Mouse (Mus musculus) myocyte (in vitro differentiated cells): ENCODE measurements around the gene Hoxc6. TPM values are rescaled to one million over a fixed set of nuclear protein-coding genes. Genes with fewer than 3 reads are reported as not detected.

Source experiments
- H3K27me3 ChIP-seq: one replicate; pipeline ENCODE4 v1.6.1; 2011; ENCODE audit not compliant: control insufficient read depth, insufficient read depth, insufficient read length
- H3K36me3 ChIP-seq: one replicate; pipeline ENCODE4 v1.6.1; 2011; ENCODE audit not compliant: control insufficient read depth, insufficient read depth
- H3K4me2 ChIP-seq: one replicate; pipeline ENCODE4 v1.6.1; 2011; ENCODE audit warnings: low read depth, control low read depth
- H3K4me3 ChIP-seq: one replicate; pipeline ENCODE4 v1.5.1; 2011; ENCODE audit warnings: mild to moderate bottlenecking, control low read depth, moderate library complexity
- H3K79me2 ChIP-seq: one replicate; pipeline ENCODE4 v1.6.1; 2011; ENCODE audit not compliant: control insufficient read depth, insufficient read depth
- H3ac ChIP-seq: one replicate; pipeline ENCODE4 v1.6.1; 2011; ENCODE audit not compliant: control insufficient read depth, insufficient read length
- CEBPB ChIP-seq: IDR thresholded peaks from 2 replicates; pipeline ENCODE4 v1.6.1; 2011; ENCODE audit warnings: mild to moderate bottlenecking, moderate library complexity; ENCODE audit not compliant: poor library complexity, insufficient read depth, severe bottlenecking
- E2F4 ChIP-seq: IDR thresholded peaks from one replicate; pipeline ENCODE4 v1.6.1; 2011; ENCODE audit warnings: mild to moderate bottlenecking, control low read depth, moderate library complexity; ENCODE audit not compliant: insufficient read depth
- MAX ChIP-seq: IDR thresholded peaks from one replicate; pipeline ENCODE4 v1.6.1; 2011; ENCODE audit warnings: low read depth, mild to moderate bottlenecking, control low read depth
- MYOD1 ChIP-seq, 3 experiments: IDR thresholded peaks; one replicate each; pipeline ENCODE4 v1.6.1; 2011; ENCODE audit warnings: control low read depth in 2 of 3, low read depth in 2 of 3, mild to moderate bottlenecking in 2 of 3, moderate library complexity in 1 of 3; ENCODE audit not compliant: insufficient read length in 2 of 3, control insufficient read depth in 1 of 3
- MYOG ChIP-seq, 3 experiments: IDR thresholded peaks; one replicate each; pipeline ENCODE4 v1.6.1; 2011; ENCODE audit warnings: control low read depth in 2 of 3, low read depth in 2 of 3, mild to moderate bottlenecking in 2 of 3; ENCODE audit not compliant: insufficient read length in 2 of 3, control insufficient read depth in 1 of 3, insufficient read depth in 1 of 3
- POLR2A ChIP-seq: IDR thresholded peaks from one replicate; pipeline ENCODE4 v1.6.1; 2011; ENCODE audit warnings: low read depth, mild to moderate bottlenecking, control low read depth, moderate library complexity; ENCODE audit not compliant: insufficient read length
- POLR2AphosphoS2 ChIP-seq: IDR thresholded peaks from one replicate; pipeline ENCODE4 v1.6.1; 2011; ENCODE audit warnings: low read depth, control low read depth; ENCODE audit not compliant: insufficient read length
- REST ChIP-seq: IDR thresholded peaks from one replicate; pipeline ENCODE4 v1.6.1; 2011; ENCODE audit warnings: mild to moderate bottlenecking, control low read depth, moderate library complexity; ENCODE audit not compliant: insufficient read depth, insufficient read length
- SRF ChIP-seq: IDR thresholded peaks from one replicate; pipeline ENCODE4 v1.6.1; 2011; ENCODE audit warnings: low read depth; ENCODE audit not compliant: control insufficient read depth, insufficient read length
- TCF12 ChIP-seq: IDR thresholded peaks from one replicate; pipeline ENCODE4 v1.6.1; 2011; ENCODE audit warnings: mild to moderate bottlenecking, control low read depth; ENCODE audit not compliant: poor library complexity, insufficient read depth, severe bottlenecking
- TCF3 ChIP-seq: IDR thresholded peaks from one replicate; pipeline ENCODE4 v1.6.1; 2011; ENCODE audit warnings: low read depth, control low read depth; ENCODE audit not compliant: insufficient read length
- USF1 ChIP-seq: IDR thresholded peaks from one replicate; pipeline ENCODE4 v1.6.1; 2011; ENCODE audit warnings: low read depth, mild to moderate bottlenecking, control low read depth, moderate library complexity
- polyA plus RNA-seq: library from polyadenylated mRNA; unstranded; fragments of >200 nt; fragmentation: generic; extraction: Trizol; gene quantifications from one replicate; pipeline ENCODE4 v1.2.1, GENCODE M21; 2012; ENCODE audit warnings: missing spikeins

Gene Hoxc6
- polyA plus RNA-seq, 1 experiment: 14.0 TPM

DNA sequence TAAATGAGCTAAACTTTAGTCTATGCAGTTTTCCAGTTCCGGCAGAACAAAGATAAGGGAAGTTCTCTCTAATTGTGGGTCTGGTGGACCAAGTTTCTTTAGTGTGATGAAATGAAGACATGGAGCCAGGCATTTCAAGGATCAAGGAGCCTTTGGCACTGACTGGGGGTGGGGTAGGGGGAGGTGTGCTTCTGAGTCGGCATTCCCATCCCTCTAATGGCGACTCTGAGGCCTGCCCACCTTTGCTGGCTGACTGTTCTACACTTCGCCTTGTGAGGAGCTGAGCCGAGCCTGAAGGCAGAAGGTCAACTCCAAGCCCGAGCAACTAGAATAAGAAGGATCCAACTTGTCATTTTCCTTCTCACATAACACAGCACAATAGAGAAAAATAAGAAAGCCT, 36.3 kb upstream of the Hoxc6 start:
- Histone ChIP-seq H3K4me2 (peak overlapping the region; percentile 100), H3K4me3 (peak overlapping the region; percentile 85), H3K79me2 (peaks cover 95% of the 10 kb centered on the region), H3K27me3 (no peaks in the 10 kb centered on the region), H3ac (peak overlapping the region; percentile 11), H3K36me3 (no peaks in the 10 kb centered on the region)
- no peak for TF ChIP-seq TCF3
- TF ChIP-seq CEBPB: no peak
- TF ChIP-seq POLR2A: peak; percentile 59
- TF ChIP-seq POLR2AphosphoS2: peak; percentile 65
- no peak for TF ChIP-seq MYOG (IDR thresholded peaks at IDR 0.05; ENCODE audit: control insufficient read depth in 1 of 3, insufficient read depth in 1 of 3, insufficient read length in 2 of 3, low read depth in 2 of 3)
- TF ChIP-seq MYOD1 (IDR thresholded peaks at IDR 0.05; ENCODE audit: control insufficient read depth in 1 of 3, insufficient read length in 2 of 3, low read depth in 2 of 3): no peak
- no peak for TF ChIP-seq E2F4
- no peak for TF ChIP-seq MAX
- no peak for TF ChIP-seq USF1
- no peak for TF ChIP-seq REST
- TF ChIP-seq SRF: no peak
- no peak for TF ChIP-seq TCF12

DNA sequence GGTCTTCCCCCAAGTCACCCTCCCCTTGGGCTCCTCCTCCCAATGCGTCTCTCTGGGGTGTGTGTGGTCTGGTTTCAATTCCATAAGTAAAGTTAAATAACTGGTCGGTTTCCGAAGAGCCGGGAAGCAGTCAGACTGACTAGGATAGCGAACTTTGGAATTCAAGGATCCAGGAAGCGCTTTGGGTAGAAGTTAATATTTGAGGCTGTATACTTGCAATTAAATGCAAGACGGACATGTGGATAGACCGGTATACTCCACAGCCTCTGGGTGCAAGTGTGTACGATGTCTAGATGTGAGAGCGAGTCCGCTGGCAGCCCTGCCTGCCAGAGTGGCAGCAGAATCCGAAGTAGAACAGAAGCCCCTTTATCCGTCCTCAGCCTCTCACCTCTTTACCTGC, 35.6 kb upstream of the Hoxc6 start:
- TF ChIP-seq TCF12: no peak
- TF ChIP-seq POLR2A: peak; percentile 8
- peak; percentile 18 for TF ChIP-seq POLR2AphosphoS2
- no peak for TF ChIP-seq MAX
- no peak for TF ChIP-seq MYOD1 (IDR thresholded peaks at IDR 0.05; ENCODE audit: control insufficient read depth in 1 of 3, insufficient read length in 2 of 3, low read depth in 2 of 3)
- TF ChIP-seq CEBPB: peak; percentile 23; the same call in 1 of the 2 replicates

DNA sequence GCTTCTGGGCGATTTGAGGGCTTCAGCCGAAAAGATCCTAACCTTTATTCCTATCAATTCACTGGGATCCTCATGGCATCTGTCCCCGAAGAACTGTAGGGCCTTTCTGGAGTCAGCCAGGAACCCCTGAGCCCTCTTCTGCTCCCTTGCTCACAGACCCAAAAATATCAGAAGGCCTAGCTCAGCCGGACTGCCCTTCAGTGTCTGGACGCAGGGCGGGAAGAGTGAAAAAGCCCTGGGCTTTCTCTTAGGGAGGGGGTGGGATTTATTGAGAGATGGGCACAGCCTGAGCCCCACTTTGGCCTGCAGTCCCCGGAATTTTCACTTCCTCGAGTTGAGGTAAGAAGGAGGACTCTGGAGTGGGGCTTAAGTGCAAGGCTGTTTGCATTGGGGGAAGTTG, 34.8 kb upstream of the Hoxc6 start:
- Histone ChIP-seq H3K4me2 (peak overlapping the region; percentile 100), H3K4me3 (peak overlapping the region; percentile 85)
- TF ChIP-seq POLR2A (peak; percentile 15), TCF12 (no peak)

More for the DNA sequence above, 35.6 kb upstream of the Hoxc6 start:
- peaks cover 95% of the 10 kb centered on the region for H3K79me2 ChIP-seq
- peak overlapping the region; percentile 100 for H3K4me2 ChIP-seq
- no peaks in the 10 kb centered on the region for H3K27me3 ChIP-seq
- peak overlapping the region; percentile 85 for H3K4me3 ChIP-seq
- H3ac ChIP-seq: peak overlapping the region; percentile 11
- no peaks in the 10 kb centered on the region for H3K36me3 ChIP-seq

DNA sequence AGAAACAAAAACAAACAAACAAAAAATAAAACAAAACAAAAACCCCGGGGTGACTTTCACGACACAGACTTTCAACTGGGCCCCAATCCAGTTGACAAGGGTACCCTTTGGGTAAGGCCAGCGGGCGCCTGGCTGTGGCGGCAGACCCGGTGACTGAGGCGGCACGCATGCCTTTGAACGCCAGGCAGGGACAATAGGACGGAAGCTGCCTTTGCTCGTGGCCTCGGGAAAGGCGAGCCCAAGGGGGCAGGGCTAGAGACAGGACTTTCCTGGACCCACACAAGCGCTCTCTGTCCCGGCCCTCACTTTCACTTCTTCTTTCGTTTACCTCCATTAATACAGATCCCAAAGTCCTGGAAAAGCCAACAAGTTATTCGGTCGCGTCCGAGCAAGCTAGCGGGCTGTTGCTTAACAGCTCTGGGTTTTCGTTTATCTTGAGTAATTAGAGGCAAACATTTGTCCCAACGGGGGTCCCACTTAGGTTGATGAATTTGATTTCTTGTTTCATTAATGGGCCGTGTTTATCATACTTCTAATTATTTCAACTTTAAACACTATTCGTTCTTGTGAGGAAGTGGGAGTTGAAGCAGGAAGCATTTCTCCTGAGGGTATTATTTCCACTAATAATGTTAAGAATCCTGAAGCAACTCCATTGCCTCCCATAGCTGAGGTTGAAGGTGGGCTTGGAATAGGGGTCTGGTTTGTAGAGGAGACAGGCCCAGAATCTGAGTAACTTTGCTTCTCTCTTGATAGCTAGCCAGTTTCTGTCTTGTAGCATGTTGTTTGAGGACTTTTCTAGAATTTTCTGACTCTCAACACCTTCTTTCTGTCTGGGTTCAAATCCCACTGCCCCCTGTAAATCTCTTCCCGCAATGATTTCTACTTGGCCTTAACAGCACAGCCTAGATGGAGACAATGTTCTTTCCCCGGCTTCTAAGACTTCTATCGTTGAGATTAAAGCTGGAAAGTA, 34.1 kb upstream of the Hoxc6 start:
- TF ChIP-seq MAX (peak; percentile 21), TCF3 (no peak), CEBPB (no peak), USF1 (no peak), MYOD1 (IDR thresholded peaks at IDR 0.05; ENCODE audit: control insufficient read depth in 1 of 3, insufficient read length in 2 of 3, low read depth in 2 of 3) (peak in 1 of 3 experiments; percentile 36), POLR2A (peak; percentile 99), E2F4 (peak; percentile 8), REST (peak; percentile 29), POLR2AphosphoS2 (peak; percentile 100), TCF12 (no peak), MYOG (IDR thresholded peaks at IDR 0.05; ENCODE audit: control insufficient read depth in 1 of 3, insufficient read depth in 1 of 3, insufficient read length in 2 of 3, low read depth in 2 of 3) (peak in 2 of 3 experiments; percentile 9 to 32), SRF (no peak)
- Histone ChIP-seq H3ac (peak overlapping the region; percentile 11), H3K36me3 (no peaks in the 10 kb centered on the region), H3K79me2 (peaks cover 95% of the 10 kb centered on the region), H3K4me3 (peak overlapping the region; percentile 85), H3K27me3 (no peaks in the 10 kb centered on the region), H3K4me2 (peak overlapping the region; percentile 100)

More for the DNA sequence above, 34.8 kb upstream of the Hoxc6 start:
- peaks cover 95% of the 10 kb centered on the region for H3K79me2 ChIP-seq
- no peaks in the 10 kb centered on the region for H3K36me3 ChIP-seq
- H3ac ChIP-seq: peak overlapping the region; percentile 11
- no peaks in the 10 kb centered on the region for H3K27me3 ChIP-seq
